Mouse (Mus musculus) hindbrain, embryonic 13.5 days (tissue): ENCODE measurements at regions not wholly inside any gene's neighbourhood (a gene's known extent, or its start where the extent isn't known, plus 50 kb on each side); places are given as distances from the start of the nearest gene placed in this dataset.

ENCODE experiments used
- ATAC-seq: fragments of 200-750 bp; cut with Nextera tagmentation; 2 replicates; pipeline ENCODE4 v1.8.0; 2017; ENCODE audit warnings: moderate TSS enrichment; ENCODE audit not compliant: low FRiP score
- H3K27ac ChIP-seq: fragments of 300-500 bp; sonication (generic); 2 replicates; pipeline ENCODE4 v1.5.1; 2015; ENCODE audit warnings: inconsistent platforms, mild to moderate bottlenecking, moderate library complexity
- H3K27me3 ChIP-seq: fragments of 300-500 bp; sonication (generic); 2 replicates; pipeline ENCODE4 v1.6.1; 2015; ENCODE audit warnings: mild to moderate bottlenecking, inconsistent platforms
- H3K36me3 ChIP-seq: fragments of 300-500 bp; sonication (generic); 2 replicates; pipeline ENCODE4 v1.6.1; 2015; ENCODE audit warnings: mild to moderate bottlenecking, inconsistent platforms
- H3K4me1 ChIP-seq: fragments of 300-500 bp; sonication (generic); replicated peaks from 2 replicates; pipeline ENCODE4 v1.6.1; 2015; ENCODE audit warnings: inconsistent platforms
- H3K4me2 ChIP-seq: fragments of 300-500 bp; sonication (generic); 2 replicates; pipeline ENCODE4 v1.6.1; 2015; ENCODE audit warnings: inconsistent platforms, mild to moderate bottlenecking, moderate library complexity
- H3K4me3 ChIP-seq: fragments of 300-500 bp; sonication (generic); 2 replicates; pipeline ENCODE4 v1.5.1; 2015; ENCODE audit warnings: mild to moderate bottlenecking, inconsistent platforms
- H3K9ac ChIP-seq: fragments of 300-500 bp; sonication (generic); 2 replicates; pipeline ENCODE4 v1.6.1; 2015; ENCODE audit warnings: mild to moderate bottlenecking, inconsistent platforms
- H3K9me3 ChIP-seq: fragments of 300-500 bp; sonication (generic); 2 replicates; pipeline ENCODE4 v1.6.1; 2016; ENCODE audit warnings: inconsistent platforms
- WGBS: fragments of 180-500 bp; shearing (Covaris S2); methylation state at CpG from one replicate; pipeline ENCODE4 v1.1.7; 2015; 5-methylcytosine and 5-hydroxymethylcytosine counted together

- Histone ChIP-seq H3K36me3 (no peaks in the 10 kb centered on the region), H3K9me3 (no peaks in the 10 kb centered on the region), H3K27ac (no peak overlapping the region), H3K4me1 (no peaks in the 10 kb centered on the region), H3K4me2 (no peak overlapping the region), H3K27me3 (no peaks in the 10 kb centered on the region), H3K9ac (no peak overlapping the region), H3K4me3 (no peak overlapping the region)
- ATAC-seq: no peak
- WGBS: 89% methylated on average over 1 of the region's 1 CpGs
These were observed 316.2 kb upstream of the Atp11b start for GRCm38 (mm10) chr3:35437687-35438086.

GRCm38 (mm10) chr3:35462858-35463257 is 291.0 kb upstream of the Atp11b start:
- Histone ChIP-seq H3K27me3 (peaks cover 3% of the 10 kb centered on the region; the same call in 1 of the 2 replicates), H3K9me3 (peaks cover 4% of the 10 kb centered on the region; the same call in 1 of the 2 replicates), H3K4me1 (peaks cover 13% of the 10 kb centered on the region; the same call in 1 of the 2 replicates), H3K36me3 (no peaks in the 10 kb centered on the region), H3K4me3 (no peak overlapping the region), H3K9ac (no peak overlapping the region), H3K4me2 (no peak overlapping the region), H3K27ac (no peak overlapping the region)
- ATAC-seq: no peak
- WGBS: 57% methylated on average over 4 of the region's 4 CpGs

- Histone ChIP-seq H3K4me3 (no peak overlapping the region), H3K4me1 (peaks cover 13% of the 10 kb centered on the region; the same call in 1 of the 2 replicates), H3K36me3 (no peaks in the 10 kb centered on the region), H3K9me3 (peaks cover 4% of the 10 kb centered on the region; the same call in 1 of the 2 replicates), H3K9ac (no peak overlapping the region), H3K4me2 (no peak overlapping the region), H3K27ac (no peak overlapping the region), H3K27me3 (peaks cover 3% of the 10 kb centered on the region; the same call in 1 of the 2 replicates)
- WGBS: 74% methylated on average over 11 of the region's 11 CpGs
- ATAC-seq: peak; percentile 63; the same call in 1 of the 2 replicates
These were observed 289.5 kb upstream of the Atp11b start for GRCm38 (mm10) chr3:35464212-35464911.

- no peak for ATAC-seq
- H3K9me3 ChIP-seq: peaks cover 4% of the 10 kb centered on the region; the same call in 1 of the 2 replicates
- no peak overlapping the region for H3K27ac ChIP-seq
- H3K9ac ChIP-seq: no peak overlapping the region
- peaks cover 3% of the 10 kb centered on the region; the same call in 1 of the 2 replicates for H3K27me3 ChIP-seq
- H3K36me3 ChIP-seq: no peaks in the 10 kb centered on the region
- peaks cover 13% of the 10 kb centered on the region; the same call in 1 of the 2 replicates for H3K4me1 ChIP-seq
- H3K4me3 ChIP-seq: no peak overlapping the region
- no peak overlapping the region for H3K4me2 ChIP-seq
- 75% methylated on average over 3 of the region's 3 CpGs for WGBS
These were observed 287.9 kb upstream of the Atp11b start for GRCm38 (mm10) chr3:35465956-35466355.

- H3K27me3 ChIP-seq: peaks cover 7% of the 10 kb centered on the region; the same call in 1 of the 2 replicates
- H3K4me2 ChIP-seq: no peak overlapping the region
- H3K4me3 ChIP-seq: no peak overlapping the region
- WGBS: 26% methylated on average over 7 of the region's 7 CpGs
- H3K36me3 ChIP-seq: no peaks in the 10 kb centered on the region
- ATAC-seq: no peak
- peaks cover 20% of the 10 kb centered on the region for H3K4me1 ChIP-seq
- no peaks in the 10 kb centered on the region for H3K9me3 ChIP-seq
- no peak overlapping the region for H3K27ac ChIP-seq
- H3K9ac ChIP-seq: no peak overlapping the region
These were observed 280.6 kb upstream of the Atp11b start for GRCm38 (mm10) chr3:35473351-35473750.

GRCm38 (mm10) chr3:35474361-35474760 is 279.5 kb upstream of the Atp11b start:
- H3K27ac ChIP-seq: no peak overlapping the region
- H3K27me3 ChIP-seq: peaks cover 7% of the 10 kb centered on the region; the same call in 1 of the 2 replicates
- no peak overlapping the region for H3K4me3 ChIP-seq
- H3K4me1 ChIP-seq: peaks cover 20% of the 10 kb centered on the region
- 16% methylated on average over 6 of the region's 6 CpGs for WGBS
- no peaks in the 10 kb centered on the region for H3K36me3 ChIP-seq
- H3K4me2 ChIP-seq: no peak overlapping the region
- no peak overlapping the region for H3K9ac ChIP-seq
- no peaks in the 10 kb centered on the region for H3K9me3 ChIP-seq
- ATAC-seq: no peak

- no peak for ATAC-seq
- H3K4me2 ChIP-seq: no peak overlapping the region
- H3K27me3 ChIP-seq: peaks cover 7% of the 10 kb centered on the region; the same call in 1 of the 2 replicates
- no peak overlapping the region for H3K9ac ChIP-seq
- no peak overlapping the region for H3K27ac ChIP-seq
- H3K36me3 ChIP-seq: no peaks in the 10 kb centered on the region
- 75% methylated on average over 7 of the region's 7 CpGs for WGBS
- no peaks in the 10 kb centered on the region for H3K9me3 ChIP-seq
- H3K4me1 ChIP-seq: peaks cover 24% of the 10 kb centered on the region
- no peak overlapping the region for H3K4me3 ChIP-seq
These were observed 278.6 kb upstream of the Atp11b start for GRCm38 (mm10) chr3:35475326-35475725.

GRCm38 (mm10) chr3:35480714-35481695 is 272.9 kb upstream of the Atp11b start:
- Histone ChIP-seq H3K9ac (no peak overlapping the region), H3K4me3 (no peak overlapping the region), H3K4me1 (peaks cover 21% of the 10 kb centered on the region), H3K27ac (peak overlapping the region; percentile 1), H3K4me2 (no peak overlapping the region), H3K27me3 (peaks cover 4% of the 10 kb centered on the region; the same call in 1 of the 2 replicates), H3K9me3 (no peaks in the 10 kb centered on the region), H3K36me3 (no peaks in the 10 kb centered on the region)
- WGBS: 36% methylated on average over 18 of the region's 18 CpGs
- ATAC-seq: peak; percentile 69; the same call in 1 of the 2 replicates

- WGBS: 21% methylated on average over 11 of the region's 11 CpGs
- peak overlapping the region; percentile 58; the same call in 1 of the 2 replicates for H3K27ac ChIP-seq
- peak overlapping the region; percentile 55 for H3K9ac ChIP-seq
- peak; percentile 46; the same call in 1 of the 2 replicates for ATAC-seq
- H3K4me2 ChIP-seq: peak overlapping the region; percentile 48
- H3K27me3 ChIP-seq: peaks cover 4% of the 10 kb centered on the region; the same call in 1 of the 2 replicates
- no peaks in the 10 kb centered on the region for H3K9me3 ChIP-seq
- H3K4me3 ChIP-seq: peak overlapping the region; percentile 20
- H3K4me1 ChIP-seq: peaks cover 21% of the 10 kb centered on the region
- no peaks in the 10 kb centered on the region for H3K36me3 ChIP-seq
These were observed 272.1 kb upstream of the Atp11b start for GRCm38 (mm10) chr3:35481841-35482240.

GRCm38 (mm10) chr3:35482296-35482695 is 271.6 kb upstream of the Atp11b start:
- peak overlapping the region; percentile 20 for H3K4me3 ChIP-seq
- H3K27ac ChIP-seq: no peak overlapping the region
- H3K9ac ChIP-seq: peak overlapping the region; percentile 55; the same call in 1 of the 2 replicates
- no peaks in the 10 kb centered on the region for H3K9me3 ChIP-seq
- peaks cover 4% of the 10 kb centered on the region; the same call in 1 of the 2 replicates for H3K27me3 ChIP-seq
- ATAC-seq: peak; percentile 62; the same call in 1 of the 2 replicates
- H3K36me3 ChIP-seq: no peaks in the 10 kb centered on the region
- 3% methylated on average over 6 of the region's 6 CpGs for WGBS
- H3K4me1 ChIP-seq: peaks cover 21% of the 10 kb centered on the region
- H3K4me2 ChIP-seq: peak overlapping the region; percentile 48

GRCm38 (mm10) chr3:35482759-35483158 is 271.1 kb upstream of the Atp11b start:
- H3K4me1 ChIP-seq: peaks cover 21% of the 10 kb centered on the region
- H3K9ac ChIP-seq: no peak overlapping the region
- peaks cover 4% of the 10 kb centered on the region; the same call in 1 of the 2 replicates for H3K27me3 ChIP-seq
- no peaks in the 10 kb centered on the region for H3K36me3 ChIP-seq
- no peak overlapping the region for H3K4me3 ChIP-seq
- H3K9me3 ChIP-seq: no peaks in the 10 kb centered on the region
- H3K4me2 ChIP-seq: no peak overlapping the region
- ATAC-seq: no peak
- WGBS: 66% methylated on average over 10 of the region's 10 CpGs
- H3K27ac ChIP-seq: no peak overlapping the region
